Mouse (Mus musculus) right cerebral cortex, postnatal 25 days (tissue): ENCODE results near the gene Erg28.

Experiments
- DNase-seq: peaks from one replicate; pipeline ENCODE4 v3.0.0; 2022

Gene Erg28

GRCm38 (mm10) chr12:85824438-85825264, at the start of gene Erg28, which contains the start of gene Ttll5:
TSS of gene Erg28 (minus strand) at chr12:85824550.
TSS of gene Ttll5 (plus strand) at chr12:85824659.
- DNase-seq = peak; percentile 97

DNA sequence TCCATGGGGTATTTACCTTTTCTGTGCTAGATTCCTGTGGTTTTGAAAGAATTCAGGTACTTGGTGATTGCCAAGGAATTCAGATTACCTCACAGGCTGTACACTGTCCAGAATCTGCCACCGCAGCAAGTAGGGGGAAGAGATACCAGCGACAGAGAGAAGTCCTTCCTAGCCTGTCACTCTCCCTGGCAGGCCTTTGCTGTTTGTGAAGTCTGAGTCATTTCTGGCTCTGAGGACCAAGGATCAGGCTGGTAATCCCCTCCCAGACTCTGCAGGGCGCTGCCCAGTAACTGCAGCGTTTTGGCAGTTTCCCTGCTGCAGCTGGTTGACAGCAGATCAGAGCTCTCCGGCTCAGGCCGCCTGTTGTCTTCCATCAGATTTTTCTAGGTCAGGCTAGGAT, 45.1 kb upstream of the Erg28 start:
- peak; percentile 18 for DNase-seq

- DNase-seq = no peak
Observed at GRCm38 (mm10) chr12:85867125-85867524, 42.8 kb upstream of the Erg28 start.

DNA sequence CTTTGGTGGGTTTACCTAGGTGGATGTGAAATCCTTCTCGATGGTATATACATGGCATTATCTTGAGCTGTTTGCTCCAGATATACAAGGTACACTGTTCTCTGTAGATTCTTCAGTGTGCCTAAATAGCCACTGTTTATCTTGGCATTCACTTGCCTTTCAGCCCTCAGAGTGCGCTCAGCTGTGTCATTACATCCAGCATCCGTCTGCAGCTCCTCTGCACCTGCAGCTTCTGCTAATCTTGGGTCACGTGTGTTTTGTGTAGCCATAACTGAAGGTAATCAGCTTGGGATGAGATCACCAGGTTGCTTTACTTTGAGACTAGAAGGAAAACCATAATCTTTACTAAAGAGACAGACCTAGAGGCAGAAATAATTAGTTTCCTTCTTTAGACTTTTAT, 42.3 kb upstream of the Erg28 start:
- DNase-seq = no peak

GRCm38 (mm10) chr12:85865526-85865925, 41.2 kb upstream of the Erg28 start:
- no peak for DNase-seq

- DNase-seq = no peak
Observed at GRCm38 (mm10) chr12:85862514-85862913, 38.2 kb upstream of the Erg28 start.

DNA sequence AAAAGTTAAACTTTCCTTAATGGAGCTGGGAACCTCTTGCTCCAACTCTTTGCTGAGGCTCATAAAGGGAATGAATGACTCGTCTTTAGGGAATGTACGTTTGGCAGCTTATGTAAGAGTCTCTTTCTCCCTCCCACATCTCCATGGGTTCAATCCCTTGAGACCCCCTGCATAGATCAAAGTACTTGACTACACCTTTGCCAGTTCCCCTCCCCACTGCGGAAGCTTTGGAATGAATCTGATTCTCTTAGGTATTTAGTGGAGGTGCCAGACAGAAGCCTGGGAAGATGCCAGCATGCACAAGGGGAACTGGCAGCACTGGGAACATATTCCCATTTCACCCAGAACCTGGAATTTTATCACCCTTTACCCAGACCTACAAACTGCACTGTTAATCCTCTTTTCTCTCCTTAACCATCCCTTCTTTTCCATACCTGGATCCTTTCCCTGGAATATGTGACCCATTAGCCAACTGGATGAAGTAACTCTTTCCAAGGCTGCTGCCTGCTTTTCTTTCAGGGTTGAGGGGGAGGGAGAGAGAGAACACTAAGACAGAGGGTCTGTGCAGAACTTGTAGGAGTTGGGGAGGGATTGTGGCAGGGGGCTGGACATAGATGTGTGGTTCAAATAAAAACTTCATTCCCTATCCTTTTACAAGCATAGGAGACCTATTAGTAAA, 35.3 kb upstream of the Erg28 start:
- no peak for DNase-seq

GRCm38 (mm10) chr12:85859111-85859510, 34.8 kb upstream of the Erg28 start:
- DNase-seq = no peak

GRCm38 (mm10) chr12:85857300-85857699, 33.0 kb upstream of the Erg28 start:
- DNase-seq = no peak

DNA sequence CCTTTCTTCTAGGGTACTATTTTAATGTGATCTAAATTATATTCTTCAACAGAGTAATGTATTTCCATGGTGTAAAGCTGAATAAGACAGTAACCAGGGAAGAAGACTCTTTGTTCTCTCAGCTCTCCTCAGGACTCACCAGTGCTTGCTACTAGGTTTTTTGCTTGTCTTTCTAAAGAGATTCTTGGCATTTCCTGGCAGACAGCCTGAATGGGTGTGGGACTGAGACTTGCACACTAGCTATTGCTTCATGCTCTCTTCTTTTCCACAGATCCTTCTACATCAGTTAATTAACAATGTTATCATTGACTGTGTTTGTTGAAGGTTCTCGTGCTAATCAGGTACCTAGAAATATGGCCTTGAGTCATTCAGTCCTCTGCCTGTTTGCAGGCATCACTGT, 29.9 kb upstream of the Erg28 start:
- DNase-seq = no peak

- no peak for DNase-seq
Observed at GRCm38 (mm10) chr12:85853836-85854235, 29.5 kb upstream of the Erg28 start.

DNA sequence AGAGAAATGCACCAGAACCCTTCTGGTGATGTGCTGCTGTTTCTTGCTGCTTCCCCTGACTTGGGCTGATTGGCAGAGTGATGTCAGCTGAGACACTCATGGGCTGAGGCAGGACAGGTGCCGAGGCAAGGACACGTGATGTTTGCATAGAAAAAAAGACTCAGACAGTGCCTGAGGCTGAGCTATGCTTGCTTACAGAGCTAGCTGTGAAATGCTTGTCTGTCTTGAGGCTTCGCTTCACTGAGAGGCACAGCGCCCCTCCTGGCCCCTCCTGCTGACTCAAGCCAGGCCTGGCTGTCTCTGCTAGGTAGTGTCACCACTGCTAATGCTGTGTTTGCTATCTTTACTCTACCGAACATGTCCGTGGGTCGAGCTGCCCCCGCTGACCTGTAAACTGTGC, 26.3 kb upstream of the Erg28 start:
- DNase-seq = no peak

GRCm38 (mm10) chr12:85848164-85848958, 24.0 kb upstream of the Erg28 start:
- no peak for DNase-seq

DNA sequence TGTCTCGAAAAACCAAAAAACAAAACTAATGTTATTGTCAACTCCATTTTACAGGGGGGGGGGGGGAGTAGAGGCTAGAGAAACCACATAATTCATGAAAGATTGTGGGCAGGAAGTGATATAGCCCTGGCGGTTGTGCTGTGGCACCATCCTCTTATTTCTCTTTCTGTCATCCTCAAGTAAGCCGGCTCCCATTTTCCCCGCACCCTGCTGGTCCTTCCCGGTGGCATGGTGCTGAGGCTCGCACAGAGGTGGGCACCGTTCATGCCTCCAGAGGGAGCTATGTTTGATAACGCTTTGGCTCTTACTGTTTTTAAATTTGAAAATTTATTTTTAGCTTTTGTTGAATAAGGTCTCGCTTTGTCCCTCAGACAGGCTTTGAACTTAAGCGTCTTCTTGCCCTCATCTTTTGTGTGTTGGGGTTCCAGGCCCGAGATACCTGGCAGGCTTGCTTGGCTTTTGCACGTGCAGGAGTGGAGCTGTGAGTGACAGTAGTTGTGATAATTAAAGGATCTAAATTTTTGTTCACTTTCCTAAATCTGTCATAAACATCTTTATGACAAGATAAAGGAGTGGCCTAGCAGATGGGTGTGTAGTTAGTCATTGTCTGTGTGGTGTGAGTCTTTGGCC, 15.1 kb upstream of the Erg28 start:
- no peak for DNase-seq

- no peak for DNase-seq
Observed at GRCm38 (mm10) chr12:85837765-85838164, 13.4 kb upstream of the Erg28 start.

GRCm38 (mm10) chr12:85834543-85834942, 10.2 kb upstream of the Erg28 start:
- no peak for DNase-seq

- DNase-seq = no peak
Observed at GRCm38 (mm10) chr12:85830691-85831090, 6.3 kb upstream of the Erg28 start.

DNA sequence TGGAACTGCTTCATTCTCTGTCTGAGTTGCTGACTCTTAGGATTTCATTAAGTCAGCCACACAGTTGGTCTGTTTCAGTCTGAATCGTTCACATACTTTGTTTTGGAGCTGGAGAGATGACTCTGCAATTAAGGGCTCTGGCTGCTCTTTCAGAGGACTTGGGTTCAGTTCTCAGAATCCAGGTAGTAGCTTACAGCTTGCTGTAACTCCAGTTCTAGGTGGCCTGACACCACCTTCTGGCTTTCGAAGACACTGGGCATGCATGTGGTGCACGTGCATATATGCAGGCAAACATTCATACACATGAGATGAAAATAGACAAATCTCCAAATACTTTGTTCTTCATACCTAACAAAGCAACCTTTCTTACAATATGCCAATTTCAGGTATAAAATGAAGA, 5.5 kb upstream of the Erg28 start:
- DNase-seq = no peak

DNA sequence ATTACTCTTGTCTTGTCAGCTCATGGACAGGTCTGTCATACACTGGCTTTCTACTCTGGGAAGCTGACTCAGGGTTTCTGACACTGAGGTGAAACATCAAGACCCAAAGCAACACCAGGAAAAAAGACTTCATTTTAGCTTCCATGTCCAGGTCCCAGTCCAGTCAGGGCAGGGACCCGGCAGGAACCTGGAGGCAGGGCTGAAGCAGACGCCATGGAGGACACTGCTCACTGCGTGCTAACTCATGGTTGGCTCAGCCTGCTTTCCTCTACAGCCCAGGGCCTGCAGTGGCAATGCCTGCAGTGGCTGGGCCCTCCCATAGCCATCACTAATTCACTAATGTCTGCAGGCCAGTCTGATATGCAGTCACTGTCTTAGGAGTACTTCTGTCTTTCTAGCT, 4.5 kb upstream of the Erg28 start:
- no peak for DNase-seq

- DNase-seq = no peak
Observed at GRCm38 (mm10) chr12:85825822-85826221, 1.5 kb upstream of the Erg28 start.

DNA sequence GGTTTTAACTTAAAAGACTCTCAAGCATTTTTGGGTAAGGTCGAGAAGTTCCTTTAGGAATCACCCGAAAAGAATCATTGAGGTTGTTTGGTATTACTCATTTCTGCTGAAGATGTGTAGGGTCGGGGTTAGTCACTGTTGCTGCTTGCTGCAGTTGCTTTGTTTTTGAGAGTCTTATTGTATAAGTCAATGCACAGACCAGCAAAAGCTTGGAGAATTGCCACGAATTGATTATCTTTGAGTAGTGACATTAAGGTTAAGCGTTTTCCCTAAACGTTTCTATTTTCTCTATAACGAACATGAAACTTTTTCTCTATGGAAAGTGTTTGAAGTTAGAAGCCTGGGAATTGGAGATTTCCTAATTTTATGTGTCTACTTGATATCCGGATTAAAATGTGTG, 1.0 kb upstream of the Erg28 start:
- DNase-seq = no peak

GRCm38 (mm10) chr12:85822051-85822450, 2.3 kb downstream of the Erg28 start:
- DNase-seq = no peak

DNA sequence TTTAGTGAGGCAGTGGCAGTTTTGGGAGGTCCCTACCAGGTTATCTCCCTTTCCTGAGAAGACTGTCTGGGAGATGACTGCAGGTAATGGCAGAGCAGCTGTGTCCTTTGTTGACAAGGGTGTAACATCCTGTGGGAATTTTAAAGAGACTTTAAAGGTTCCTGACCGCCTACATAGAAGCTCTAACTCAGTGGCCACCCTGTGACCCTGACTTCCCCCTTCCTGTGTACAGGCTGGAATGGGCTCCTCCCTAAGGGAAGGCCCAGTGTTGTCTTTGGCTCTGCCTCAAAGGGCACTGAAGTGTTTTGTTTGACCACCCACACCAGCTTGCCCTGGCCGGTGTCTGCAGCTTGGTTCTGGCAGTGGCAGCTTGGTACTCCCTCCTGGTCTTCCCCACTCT, 10.8 kb downstream of the Erg28 start:
- no peak for DNase-seq
